Mouse (Mus musculus) MEL (cell line): Measurements from ENCODE around the gene Hs6st3. TPM values are rescaled to one million over a fixed set of nuclear protein-coding genes. Genes with fewer than 3 reads are reported as not detected.

ENCODE experiments used
- DNase-seq: peaks from one replicate; pipeline ENCODE4 v3.0.0; 2011; ENCODE audit warnings: low read depth, low spot score
- H3K27ac ChIP-seq: 2 replicates; pipeline ENCODE4 v1.5.1; 2012; ENCODE audit warnings: low read depth, mild to moderate bottlenecking, control low read depth, low read length, moderate library complexity; ENCODE audit not compliant: control insufficient read depth
- H3K27me3 ChIP-seq, 2 experiments: fragments of 150-350 bp in 1 of 2; sonication (generic) in 1 of 2; 2 replicates each; pipeline ENCODE4 v1.6.1; 2012; ENCODE audit warnings: low read length in 2 of 2, mild to moderate bottlenecking in 2 of 2, improper control_type of control experiment in 1 of 2, moderate library complexity in 1 of 2; ENCODE audit not compliant: insufficient read depth in 2 of 2, control insufficient read depth in 1 of 2
- H3K36me3 ChIP-seq, 2 experiments: 2 replicates each; pipeline ENCODE4 v1.6.1; 2012 to 2014; ENCODE audit warnings: low read length in 2 of 2, improper control_type of control experiment in 1 of 2, inconsistent platforms in 1 of 2, mild to moderate bottlenecking in 1 of 2; ENCODE audit not compliant: insufficient read depth in 2 of 2, control insufficient read depth in 1 of 2
- H3K4me1 ChIP-seq, 2 experiments: fragments of 150-350 bp in 1 of 2; sonication (generic) in 1 of 2; 2 replicates each; pipeline ENCODE4 v1.6.1; 2012; ENCODE audit warnings: low read length in 2 of 2, improper control_type of control experiment in 1 of 2, mild to moderate bottlenecking in 1 of 2; ENCODE audit not compliant: insufficient read depth in 2 of 2, control insufficient read depth in 1 of 2
- H3K4me3 ChIP-seq, 2 experiments: fragments of 150-350 bp in 1 of 2; sonication (generic) in 1 of 2; 2 replicates each; pipeline ENCODE4 v1.5.1; 2012; ENCODE audit warnings: low read depth in 2 of 2, low read length in 2 of 2, mild to moderate bottlenecking in 2 of 2, moderate library complexity in 2 of 2, control low read depth in 1 of 2, improper control_type of control experiment in 1 of 2; ENCODE audit not compliant: control insufficient read depth in 1 of 2, insufficient read depth in 1 of 2
- H3K79me2 ChIP-seq: 2 replicates; pipeline ENCODE4 v1.6.1; 2012; ENCODE audit warnings: mild to moderate bottlenecking, low read length, moderate library complexity; ENCODE audit not compliant: control insufficient read depth, poor library complexity, insufficient read depth
- H3K9ac ChIP-seq: 2 replicates; pipeline ENCODE4 v1.6.1; 2012; ENCODE audit warnings: low read depth, mild to moderate bottlenecking, control low read depth, low read length, moderate library complexity; ENCODE audit not compliant: control insufficient read depth, poor library complexity, severe bottlenecking
- H3K9me3 ChIP-seq: fragments of 150-350 bp; sonication (generic); replicated peaks from 2 replicates; pipeline ENCODE4 v1.6.1; 2012; ENCODE audit warnings: mild to moderate bottlenecking, low read length, improper control_type of control experiment, moderate library complexity; ENCODE audit not compliant: insufficient read depth
- CHD1 ChIP-seq: IDR thresholded peaks from 2 replicates; pipeline ENCODE4 v1.6.1; 2012; ENCODE audit warnings: low read depth, mild to moderate bottlenecking, inconsistent platforms, low read length, improper control_type of control experiment
- CTCF ChIP-seq, 3 experiments: IDR thresholded peaks in 2 of 3; conservative IDR thresholded peaks in 1 of 3; 2 replicates each; pipeline ENCODE4 v1.5.1; 2011 to 2012; ENCODE audit warnings: low read length in 3 of 3, low read depth in 2 of 3, mild to moderate bottlenecking in 2 of 3, improper control_type of control experiment in 1 of 3, inconsistent platforms in 1 of 3, mixed read lengths in 1 of 3, moderate library complexity in 1 of 3; ENCODE audit not compliant: control insufficient read depth in 1 of 3, insufficient read depth in 1 of 3, poor library complexity in 1 of 3, severe bottlenecking in 1 of 3
- E2F4 ChIP-seq: IDR thresholded peaks from 2 replicates; pipeline ENCODE4 v1.6.1; 2011; ENCODE audit warnings: low read depth, low read length, improper control_type of control experiment, borderline replicate concordance
- ELF1 ChIP-seq: IDR thresholded peaks from 2 replicates; pipeline ENCODE4 v1.6.1; 2014; ENCODE audit warnings: low read depth, mild to moderate bottlenecking, inconsistent platforms, low read length, improper control_type of control experiment, moderate library complexity
- EP300 ChIP-seq, 2 experiments: IDR thresholded peaks; 2 replicates each; pipeline ENCODE4 v1.6.1; 2011; ENCODE audit warnings: improper control_type of control experiment in 2 of 2, low read length in 2 of 2, low read depth in 1 of 2, mild to moderate bottlenecking in 1 of 2
- JUND ChIP-seq: IDR thresholded peaks from 2 replicates; pipeline ENCODE4 v1.6.1; 2011; ENCODE audit warnings: low read depth, mild to moderate bottlenecking, improper control_type of control experiment, low read length
- KAT2A ChIP-seq: conservative IDR thresholded peaks from 2 replicates; pipeline ENCODE4 v1.6.1; 2012; ENCODE audit warnings: low read depth, low read length, improper control_type of control experiment, inconsistent platforms
- MEF2A ChIP-seq: IDR thresholded peaks from 2 replicates; pipeline ENCODE4 v1.6.1; 2014; ENCODE audit warnings: low read depth, mild to moderate bottlenecking, inconsistent platforms, low read length, improper control_type of control experiment; ENCODE audit not compliant: poor library complexity, insufficient replicate concordance, severe bottlenecking; ENCODE audit errors: extremely low read depth
- MXI1 ChIP-seq: IDR thresholded peaks from 2 replicates; pipeline ENCODE4 v1.6.1; 2011; ENCODE audit warnings: mild to moderate bottlenecking, low read depth, low read length, improper control_type of control experiment
- MYB ChIP-seq: IDR thresholded peaks from 2 replicates; pipeline ENCODE4 v1.6.1; 2011; ENCODE audit warnings: mild to moderate bottlenecking, low read depth, low read length, improper control_type of control experiment
- RAD21 ChIP-seq: IDR thresholded peaks from 2 replicates; pipeline ENCODE4 v1.6.1; 2011; ENCODE audit warnings: mild to moderate bottlenecking, low read depth, low read length, improper control_type of control experiment
- RCOR1 ChIP-seq: IDR thresholded peaks from 2 replicates; pipeline ENCODE4 v1.6.1; 2012; ENCODE audit warnings: low read depth, mild to moderate bottlenecking, inconsistent platforms, low read length, improper control_type of control experiment
- SMC3 ChIP-seq: IDR thresholded peaks from 2 replicates; pipeline ENCODE4 v1.6.1; 2011; ENCODE audit warnings: low read depth, low read length, improper control_type of control experiment
- TAL1 ChIP-seq: IDR thresholded peaks from 2 replicates; pipeline ENCODE4 v1.6.1; 2012; ENCODE audit warnings: mild to moderate bottlenecking, inconsistent platforms, low read length, moderate library complexity, mixed read lengths
- ZC3H11A ChIP-seq: IDR thresholded peaks from 2 replicates; pipeline ENCODE4 v1.6.1; 2012; ENCODE audit warnings: low read depth, mild to moderate bottlenecking, inconsistent platforms, low read length, improper control_type of control experiment
- polyA plus RNA-seq, 2 experiments: library from polyadenylated mRNA; stranded (reverse) in 1 of 2; unstranded in 1 of 2; fragments of >175 nt in 1 of 2; fragments of >200 nt in 1 of 2; gene quantifications; 2 replicates each; pipeline versions ENCODE4 v1.2.1 to v1.2.4; 2012; ENCODE audit warnings: low replicate concordance in 2 of 2, low read depth in 1 of 2; ENCODE audit not compliant: insufficient read length in 2 of 2, insufficient read depth in 1 of 2, missing spikeins in 1 of 2
- total RNA-seq: library from RNA; depleted of rRNA; stranded (reverse); fragments of 300-350 nt; gene quantifications from 2 replicates; pipeline ENCODE4 v1.2.3, GENCODE M21; 2012

Hs6st3 gene
- total and polyA plus RNA-seq, 3 experiments: not detected

GRCm38 (mm10) chr14:119815616-119816015, 677.5 kb downstream of the Hs6st3 start:
- Histone ChIP-seq H3K36me3 (no peaks in the 10 kb centered on the region), H3K9ac (no peak overlapping the region), H3K79me2 (no peaks in the 10 kb centered on the region), H3K27ac (no peak overlapping the region), H3K9me3 (no peaks in the 10 kb centered on the region), H3K27me3 (no peaks in the 10 kb centered on the region), H3K4me1 (no peaks in the 10 kb centered on the region), H3K4me3 (no peak overlapping the region)
- TF ChIP-seq EP300 (IDR thresholded peaks at IDR 0.05; ENCODE audit: low read depth in 1 of 2, low read length in 2 of 2) (no peak), RCOR1 (no peak), CHD1 (no peak), MEF2A (no peak), MYB (no peak), TAL1 (no peak)
- no peak for DNase-seq

GRCm38 (mm10) chr14:119820562-119820961, 682.4 kb downstream of the Hs6st3 start:
- no peaks in the 10 kb centered on the region for H3K9me3 ChIP-seq
- no peak overlapping the region for H3K4me3 ChIP-seq
- TF ChIP-seq KAT2A (no peak), MXI1 (no peak), SMC3 (peak; percentile 11; the same call in 1 of the 2 replicates), JUND (no peak), RAD21 (peak; percentile 14; the same call in 1 of the 2 replicates), ELF1 (no peak), E2F4 (no peak), CTCF (IDR thresholded peaks at IDR 0.05 in 2 of 3, conservative IDR thresholded peaks at IDR 0.05 in 1 of 3; ENCODE audit: control insufficient read depth in 1 of 3, insufficient read depth in 1 of 3, low read depth in 2 of 3, low read length in 3 of 3, poor library complexity in 1 of 3, severe bottlenecking in 1 of 3) (peak in 2 of 3 experiments; percentile 15 to 19; a peak in 2 of 6 replicates), ZC3H11A (no peak), MYB (no peak)
- no peaks in the 10 kb centered on the region for H3K27me3 ChIP-seq
- H3K9ac ChIP-seq: no peak overlapping the region
- DNase-seq: peak; percentile 1
- H3K79me2 ChIP-seq: no peaks in the 10 kb centered on the region
- no peak overlapping the region for H3K27ac ChIP-seq
- H3K4me1 ChIP-seq: no peaks in the 10 kb centered on the region
- no peaks in the 10 kb centered on the region for H3K36me3 ChIP-seq
